Mouse (Mus musculus) kidney, adult 10 weeks (tissue): ENCODE measurements around the gene Bmp6. TPM values are rescaled to one million over a fixed set of nuclear protein-coding genes. Genes with fewer than 3 reads are reported as not detected.

Experiments
- polyA plus RNA-seq: library from polyadenylated mRNA; stranded (reverse); fragments of 350-450 nt; fragmentation: Illumina TruSeq; extraction: RNeasy Lipid Tissue Mini Kit (QIAGEN cat#74804); gene quantifications from one replicate; pipeline ENCODE4 v1.2.3, GENCODE M21; 2014; ENCODE audit warnings: low read depth, low replicate concordance

The Bmp6 gene
- polyA plus RNA-seq = 13.7 TPM

GRCm38 (mm10) chr13:38344713-38345430, at the start of gene Bmp6:
Gene Bmp6, plus strand, starts transcription at chr13:38345107.

DNA sequence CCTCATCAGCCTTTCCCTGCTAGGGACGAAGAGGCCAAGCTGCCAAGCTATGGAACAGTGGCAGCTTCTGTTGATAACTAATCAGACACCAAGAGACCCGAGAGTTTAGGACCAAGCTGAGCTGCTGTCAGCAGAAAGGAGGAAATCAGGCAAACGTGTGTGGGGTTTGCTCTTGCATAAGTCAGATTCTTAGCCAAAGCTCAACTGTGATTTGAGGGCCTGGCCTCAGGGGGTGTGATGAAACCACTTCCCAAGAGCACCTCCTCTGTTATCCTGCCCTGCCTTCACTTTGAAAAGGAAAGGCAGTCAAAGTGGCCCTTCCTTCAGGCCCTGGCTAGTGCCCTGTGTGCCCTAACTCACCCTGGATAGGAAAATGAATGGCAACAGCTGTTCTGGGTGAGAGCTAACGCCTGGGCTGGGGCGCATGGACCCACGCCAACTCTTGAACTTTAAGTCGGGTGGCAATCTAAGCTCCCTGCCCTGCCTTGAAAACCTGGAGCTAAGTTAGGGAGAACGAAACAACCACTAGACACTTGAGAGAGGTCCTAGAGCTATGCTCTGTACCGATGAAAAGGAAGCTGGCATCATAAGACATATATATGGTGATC, 183.9 kb downstream of the Bmp6 start, which contains the start of gene Txndc5:
Txndc5 (minus strand) TSS at position 138 of the 608 bp plus-strand sequence.

Other genes starting within 250 kb of the Bmp6 start
- 10.8 TPM for gene Dsp, start 193.8 kb upstream of the Bmp6 start, polyA plus RNA-seq
- 40.8 TPM for gene Snrnp48, start 140.2 kb upstream of the Bmp6 start, polyA plus RNA-seq
- gene Txndc5, start 183.7 kb downstream of the Bmp6 start, polyA plus RNA-seq = 29.8 TPM